Mouse (Mus musculus) bone marrow, adult 2 months (tissue): ENCODE data around the gene Agbl4.

Experiments used
- CTCF ChIP-seq: fragments of 200-500 bp; IDR thresholded peaks from 2 replicates; pipeline ENCODE4 v1.5.1; 2011; ENCODE audit warnings: low read length, control low read depth; ENCODE audit not compliant: control insufficient read depth, insufficient read depth
- POLR2A ChIP-seq: fragments of 200-500 bp; IDR thresholded peaks from 2 replicates; pipeline ENCODE4 v1.6.1; 2011; ENCODE audit warnings: low read depth, mild to moderate bottlenecking, control low read depth, low read length, borderline replicate concordance; ENCODE audit not compliant: control insufficient read depth

GRCm38 (mm10) chr4:111588211-111588610, 1190.8 kb downstream of the Agbl4 start:
- TF ChIP-seq CTCF, result no peak
- TF ChIP-seq POLR2A, result no peak
